Mouse (Mus musculus): ENCODE results near the gene Siglece. TPM values are rescaled to one million over a fixed set of nuclear protein-coding genes. Genes with fewer than 3 reads are reported as not detected.

Siglece gene
- polyA plus RNA-seq, 2 experiments, result 1.6 to 2.0 TPM

GRCm38 (mm10) chr7:43636194-43636593, 23.8 kb downstream of the Siglece start:
- no peak overlapping the region for H3K4me3 ChIP-seq (ENCODE audit: insufficient read depth in 1 of 2, low read depth in 2 of 2, low read length in 2 of 2)

GRCm38 (mm10) chr7:43634500-43634899, 25.5 kb downstream of the Siglece start, which contains the start of gene Ceacam18:
TSS of gene Ceacam18 (plus strand) at chr7:43634707.
- Histone ChIP-seq H3K9me3 (ENCODE audit: control insufficient read depth, low read length) (no peaks in the 10 kb centered on the region), H3K4me2 (ENCODE audit: low read depth) (no peak within 1 kb of the TSS), H3K4me1 (replicated peaks; ENCODE audit: control insufficient read depth in 2 of 2, insufficient read depth in 2 of 2, low read length in 1 of 2) (no peaks in the 10 kb centered on the region), H3K9ac (replicated peaks) (no peak within 1 kb of the TSS), H3K27ac (no peak within 1 kb of the TSS), H3K36me3 (replicated peaks; ENCODE audit: control insufficient read depth, insufficient read depth, low read depth) (no peaks in the 10 kb centered on the region), H3K4me3 (ENCODE audit: insufficient read depth in 1 of 2, low read depth in 2 of 2, low read length in 2 of 2) (no peak within 1 kb of the TSS), H3K27me3 (ENCODE audit: control insufficient read depth, insufficient read depth, low read length) (no peaks in the 10 kb centered on the region)
- ATAC-seq (ENCODE audit: insufficient read depth), result no peak
- WGBS (ENCODE audit: insufficient replicate concordance), result 12% methylated on average over 6 of the region's 6 CpGs
- DNase-seq (ENCODE audit: low read depth in 3 of 3, low spot score in 3 of 3), result no peak
- TF ChIP-seq EP300 (IDR thresholded peaks at IDR 0.05; ENCODE audit: low read depth) (no peak), CTCF (IDR thresholded peaks at IDR 0.05; ENCODE audit: low read depth) (no peak)

More at GRCm38 (mm10) chr7:43636194-43636593, 23.8 kb downstream of the Siglece start:
- Histone ChIP-seq H3K9ac (replicated peaks) (no peak overlapping the region), H3K4me1 (replicated peaks; ENCODE audit: control insufficient read depth in 2 of 2, insufficient read depth in 2 of 2, low read length in 1 of 2) (no peaks in the 10 kb centered on the region), H3K9me3 (ENCODE audit: control insufficient read depth, low read length) (no peaks in the 10 kb centered on the region), H3K36me3 (replicated peaks; ENCODE audit: control insufficient read depth, insufficient read depth, low read depth) (no peaks in the 10 kb centered on the region), H3K4me2 (ENCODE audit: low read depth) (no peak overlapping the region), H3K27me3 (ENCODE audit: control insufficient read depth, insufficient read depth, low read length) (no peaks in the 10 kb centered on the region), H3K27ac (no peak overlapping the region)
- TF ChIP-seq CTCF (IDR thresholded peaks at IDR 0.05; ENCODE audit: low read depth), result no peak
- TF ChIP-seq EP300 (IDR thresholded peaks at IDR 0.05; ENCODE audit: low read depth), result no peak
- WGBS (ENCODE audit: insufficient replicate concordance), result 27% methylated on average over 2 of the region's 2 CpGs
- ATAC-seq (ENCODE audit: insufficient read depth) (no peak), DNase-seq (ENCODE audit: low read depth in 3 of 3, low spot score in 3 of 3) (no peak)

GRCm38 (mm10) chr7:43633940-43634339, 26.0 kb downstream of the Siglece start:
- no peak for ATAC-seq (ENCODE audit: insufficient read depth)
- 56% methylated on average over 4 of the region's 4 CpGs for WGBS (ENCODE audit: insufficient replicate concordance)
- H3K27ac ChIP-seq, result no peak overlapping the region
- H3K4me3 ChIP-seq (ENCODE audit: insufficient read depth in 1 of 2, low read depth in 2 of 2, low read length in 2 of 2), result no peak overlapping the region
- no peak overlapping the region for H3K4me2 ChIP-seq (ENCODE audit: low read depth)
- H3K9ac ChIP-seq (replicated peaks), result no peak overlapping the region
- no peak for DNase-seq (ENCODE audit: low read depth in 3 of 3, low spot score in 3 of 3)
- H3K9me3 ChIP-seq (ENCODE audit: control insufficient read depth, low read length), result no peaks in the 10 kb centered on the region
- TF ChIP-seq EP300 (IDR thresholded peaks at IDR 0.05; ENCODE audit: low read depth), result no peak
- TF ChIP-seq CTCF (IDR thresholded peaks at IDR 0.05; ENCODE audit: low read depth), result no peak
- H3K27me3 ChIP-seq (ENCODE audit: control insufficient read depth, insufficient read depth, low read length), result no peaks in the 10 kb centered on the region
- H3K4me1 ChIP-seq (replicated peaks; ENCODE audit: control insufficient read depth in 2 of 2, insufficient read depth in 2 of 2, low read length in 1 of 2), result no peaks in the 10 kb centered on the region
- H3K36me3 ChIP-seq (replicated peaks; ENCODE audit: control insufficient read depth, insufficient read depth, low read depth), result no peaks in the 10 kb centered on the region

GRCm38 (mm10) chr7:43625794-43626422, 34.1 kb downstream of the Siglece start:
- Histone ChIP-seq H3K27ac (no peak overlapping the region), H3K27me3 (ENCODE audit: control insufficient read depth, insufficient read depth, low read length) (no peaks in the 10 kb centered on the region), H3K9ac (replicated peaks) (no peak overlapping the region), H3K9me3 (ENCODE audit: control insufficient read depth, low read length) (no peaks in the 10 kb centered on the region), H3K36me3 (replicated peaks; ENCODE audit: control insufficient read depth, insufficient read depth, low read depth) (no peaks in the 10 kb centered on the region), H3K4me3 (ENCODE audit: insufficient read depth in 1 of 2, low read depth in 2 of 2, low read length in 2 of 2) (no peak overlapping the region), H3K4me1 (replicated peaks; ENCODE audit: control insufficient read depth in 2 of 2, insufficient read depth in 2 of 2, low read length in 1 of 2) (no peaks in the 10 kb centered on the region), H3K4me2 (ENCODE audit: low read depth) (no peak overlapping the region)
- no peak for TF ChIP-seq EP300 (IDR thresholded peaks at IDR 0.05; ENCODE audit: low read depth)
- TF ChIP-seq CTCF (IDR thresholded peaks at IDR 0.05; ENCODE audit: low read depth), result no peak
- ATAC-seq (ENCODE audit: insufficient read depth), result no peak
- no peak for DNase-seq (ENCODE audit: low read depth in 3 of 3, low spot score in 3 of 3)
- 49% methylated on average over 8 of the region's 8 CpGs for WGBS (ENCODE audit: insufficient replicate concordance)

- DNase-seq (ENCODE audit: low read depth in 3 of 3, low spot score in 3 of 3) (no peak), ATAC-seq (ENCODE audit: insufficient read depth) (no peak)
- 60% methylated on average over 3 of the region's 3 CpGs for WGBS (ENCODE audit: insufficient replicate concordance)
- H3K36me3 ChIP-seq (replicated peaks; ENCODE audit: control insufficient read depth, insufficient read depth, low read depth), result no peaks in the 10 kb centered on the region
- TF ChIP-seq CTCF (IDR thresholded peaks at IDR 0.05; ENCODE audit: low read depth), result no peak
- TF ChIP-seq EP300 (IDR thresholded peaks at IDR 0.05; ENCODE audit: low read depth), result no peak
- H3K9ac ChIP-seq (replicated peaks), result no peak overlapping the region
- H3K4me2 ChIP-seq (ENCODE audit: low read depth), result no peak overlapping the region
- H3K27ac ChIP-seq, result no peak overlapping the region
- no peaks in the 10 kb centered on the region for H3K27me3 ChIP-seq (ENCODE audit: control insufficient read depth, insufficient read depth, low read length)
- no peaks in the 10 kb centered on the region for H3K4me1 ChIP-seq (replicated peaks; ENCODE audit: control insufficient read depth in 2 of 2, insufficient read depth in 2 of 2, low read length in 1 of 2)
- no peaks in the 10 kb centered on the region for H3K9me3 ChIP-seq (ENCODE audit: control insufficient read depth, low read length)
- H3K4me3 ChIP-seq (ENCODE audit: insufficient read depth in 1 of 2, low read depth in 2 of 2, low read length in 2 of 2), result no peak overlapping the region
These were observed 34.9 kb downstream of the Siglece start for GRCm38 (mm10) chr7:43625065-43625464.
